Comparison of ENCODE assay signal across 18 mouse cellular contexts in the genomic region with DNA sequence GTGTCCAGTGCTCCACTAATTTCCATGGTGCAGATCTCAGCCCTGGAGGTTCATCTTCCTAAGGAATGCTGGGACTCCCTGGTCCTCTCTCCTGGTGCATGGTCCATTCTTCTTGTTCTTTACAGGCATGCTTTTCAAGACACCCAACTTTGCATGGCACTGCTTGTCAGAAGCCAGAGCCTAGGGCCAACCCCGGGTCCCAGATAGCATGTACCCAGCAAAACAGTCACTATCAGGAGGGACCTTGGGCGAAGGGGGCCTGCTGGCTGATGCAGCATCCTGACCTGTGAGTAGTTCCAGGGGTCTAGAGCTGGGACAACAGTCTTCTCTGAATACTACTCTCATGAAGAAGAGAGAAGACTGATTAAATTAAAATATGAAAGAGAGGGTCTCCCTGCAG.
"Had no signal": no experiment of that assay in that cellular context is flagged by ENCODE, and none has a peak within 500 bp of the region (broad histone marks: within the 10 kb centered on the region; RNA-seq: fewer than 3 reads in every experiment).

No protein-coding gene starts in this region.

- H3K27me3 ChIP-seq: midbrain, embryonic 12.5 days; neural tube, embryonic 13.5 days; neural tube, embryonic 15.5 days had no signal

- H3K9me3 ChIP-seq: midbrain, embryonic 10.5 days; midbrain, embryonic 12.5 days; neural tube, embryonic 13.5 days; neural tube, embryonic 15.5 days had no signal

- H3K4me2 ChIP-seq: lung, embryonic 14.5 days; midbrain, embryonic 12.5 days; neural tube, embryonic 13.5 days; neural tube, embryonic 15.5 days had no signal

- H3K4me3 ChIP-seq: midbrain, embryonic 10.5 days; midbrain, embryonic 12.5 days; myocyte; neural tube, embryonic 13.5 days; neural tube, embryonic 15.5 days had no signal

- H3K9ac ChIP-seq: liver, embryonic 14.5 days; lung, embryonic 14.5 days; midbrain, embryonic 12.5 days; neural tube, embryonic 13.5 days; neural tube, embryonic 15.5 days had no signal

- H3K27ac ChIP-seq: liver, embryonic 14.5 days; midbrain, embryonic 10.5 days; midbrain, embryonic 12.5 days; neural tube, embryonic 15.5 days had no signal

- H3K36me3 ChIP-seq: midbrain, embryonic 10.5 days; midbrain, embryonic 12.5 days; neural tube, embryonic 13.5 days; neural tube, embryonic 15.5 days had no signal

- DNase-seq: lung, adult 18-20 months; lung, embryonic 14.5 days; lung, postnatal 10 days; lung, postnatal 4 days; midbrain, embryonic 14.5 days; retina, postnatal 1 day; right cerebral cortex, adult 18-20 months; right cerebral cortex, postnatal 25 days; right cerebral cortex, postnatal 4 days; thymus, adult 18-20 months; thymus, postnatal 25 days had no signal

- ATAC-seq: midbrain, embryonic 16.5 days had no signal
